Mouse (Mus musculus) gonadal fat pad, adult 2 months (tissue): ENCODE results near the gene Gsta1. TPM values are rescaled to one million over a fixed set of nuclear protein-coding genes. Genes with fewer than 3 reads are reported as not detected.
"Not testable (repeated sequence)": the region's sequence is repeated elsewhere in the genome, so short reads cannot be mapped to it uniquely, and the experiment has no call there.

Experiments used
- DNase-seq: peaks from one replicate; pipeline ENCODE4 v3.0.0-alpha.2; 2012; ENCODE audit warnings: low read depth
- polyA plus RNA-seq: library from polyadenylated mRNA; depleted of rRNA; stranded (reverse); fragments of >200 nt; gene quantifications from 2 replicates; pipeline ENCODE4 v1.2.3, GENCODE M21; 2012; rRNA removed

The Gsta1 gene
- not detected in 2 replicates for polyA plus RNA-seq

- DNase-seq, result not testable (repeated sequence)
Observed at GRCm38 (mm10) chr9:78230461-78230860, at the start of gene Gsta1. Gsta1 (plus strand) TSS chr9:78230656.

GRCm38 (mm10) chr9:78182474-78182873, 48.0 kb upstream of the Gsta1 start, which contains the start of gene Gsta4:
Gsta4 (plus strand) TSS chr9:78182774.
- DNase-seq, result not testable (repeated sequence)

GRCm38 (mm10) chr9:78185686-78186085, 44.8 kb upstream of the Gsta1 start:
- DNase-seq, result no peak

- no peak for DNase-seq
Observed at GRCm38 (mm10) chr9:78188910-78189309, 41.5 kb upstream of the Gsta1 start.

DNA sequence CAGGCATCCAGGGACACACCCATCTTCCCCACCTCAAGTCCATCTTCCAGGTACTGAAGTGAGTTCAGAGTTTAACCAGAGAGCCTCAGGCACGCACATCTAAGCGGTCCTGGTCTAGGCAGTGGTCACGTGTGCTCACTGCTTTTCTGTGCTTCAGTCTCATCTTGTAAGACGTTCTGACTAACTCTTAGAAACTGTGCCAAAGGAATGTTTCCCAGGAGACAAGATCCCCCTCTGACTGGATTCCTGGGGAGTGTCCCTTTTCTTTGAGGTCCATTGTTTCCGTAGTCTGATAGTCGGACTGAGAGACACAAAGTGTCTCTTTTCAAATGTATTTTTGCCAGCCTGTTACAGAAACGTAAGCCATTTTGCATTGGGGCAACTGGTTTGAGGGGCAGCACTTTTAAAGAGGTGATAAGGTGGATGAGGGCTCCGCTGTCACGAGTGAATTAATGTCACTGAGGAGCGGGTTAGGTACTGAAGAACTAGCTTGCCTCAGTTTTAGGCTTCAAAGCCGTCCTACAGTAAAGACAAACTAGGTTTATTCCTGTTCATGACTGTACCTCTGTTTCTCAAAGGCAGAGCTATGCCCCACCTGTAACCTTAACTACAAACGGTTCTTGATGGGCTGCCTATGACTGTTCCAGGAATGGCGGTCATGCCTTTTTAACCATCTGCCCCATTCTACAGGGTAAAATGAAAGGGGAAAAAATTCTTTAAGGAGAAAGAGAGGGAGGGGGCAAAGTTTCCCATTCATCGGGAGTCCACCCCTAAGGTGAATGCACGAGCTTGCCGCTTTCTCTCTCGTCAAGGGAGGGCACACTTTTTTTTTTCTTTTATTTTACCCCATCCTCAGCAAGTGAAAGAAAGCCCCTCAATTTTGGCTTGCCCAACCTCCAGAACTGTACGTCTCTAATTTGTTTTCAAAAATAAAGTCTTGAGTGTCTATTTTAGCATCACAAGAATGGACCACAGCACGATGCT, 39.5 kb upstream of the Gsta1 start:
- no peak for DNase-seq

GRCm38 (mm10) chr9:78191736-78192135, 38.7 kb upstream of the Gsta1 start:
- no peak for DNase-seq

GRCm38 (mm10) chr9:78193902-78194597, 36.4 kb upstream of the Gsta1 start:
- no peak for DNase-seq

DNA sequence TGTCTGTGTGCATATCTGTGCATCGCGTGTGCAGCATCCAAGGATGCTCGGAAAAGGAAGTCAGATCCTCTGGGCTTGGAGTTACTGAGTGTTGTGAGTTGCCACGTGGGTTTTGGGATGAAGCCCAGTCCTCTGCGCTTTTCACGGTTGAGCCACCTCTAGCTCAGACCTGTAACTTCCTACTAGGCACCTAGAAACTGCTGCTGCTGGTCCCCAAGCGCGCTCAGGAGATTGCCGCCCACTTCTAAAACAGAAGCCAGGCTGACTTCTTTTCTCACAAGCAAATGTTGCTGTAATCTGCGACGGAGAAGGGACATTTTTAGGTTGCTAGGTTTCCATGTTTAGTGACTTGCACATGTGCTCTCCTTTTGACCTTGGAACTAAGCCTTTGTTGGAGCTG, 35.4 kb upstream of the Gsta1 start:
- DNase-seq, result no peak

DNA sequence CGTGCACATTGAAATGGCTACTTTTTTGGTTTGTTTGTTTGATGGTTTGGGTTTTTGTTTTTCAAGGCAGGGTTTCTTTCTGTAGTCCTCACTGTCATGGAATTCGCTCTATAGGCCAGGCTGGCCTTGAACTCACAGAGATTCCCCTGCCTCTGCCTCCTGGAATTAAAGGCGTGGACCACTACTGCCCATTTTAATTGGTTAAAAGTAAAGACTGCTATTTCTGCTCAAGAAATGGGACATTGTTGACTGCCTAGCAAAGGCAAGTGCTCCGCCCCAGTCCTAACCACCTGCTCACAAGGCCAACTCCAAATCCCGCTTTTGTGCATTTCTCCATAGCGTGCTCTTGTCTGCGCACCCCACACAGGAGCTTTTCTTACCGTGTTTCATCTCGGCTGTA, 32.7 kb upstream of the Gsta1 start:
- DNase-seq, result no peak

- no peak for DNase-seq
Observed at GRCm38 (mm10) chr9:78204194-78204593, 26.3 kb upstream of the Gsta1 start.

DNA sequence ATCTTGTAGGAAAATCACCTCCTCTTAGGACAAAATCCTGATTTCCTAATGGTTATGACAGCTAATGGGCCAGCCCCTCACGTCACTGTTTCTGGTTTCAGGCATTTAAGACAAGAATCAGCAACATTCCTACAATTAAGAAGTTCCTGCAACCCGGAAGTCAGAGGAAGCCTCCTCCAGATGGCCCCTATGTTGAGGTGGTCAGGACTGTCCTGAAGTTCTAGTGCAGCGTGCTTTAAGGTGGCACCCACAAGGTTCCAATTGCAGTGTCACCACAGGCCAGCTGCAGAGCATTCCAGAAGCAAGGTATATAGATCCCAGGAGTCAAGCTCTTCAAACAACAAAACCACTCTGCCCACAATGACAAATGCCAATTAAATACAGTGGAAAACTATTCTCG, 21.5 kb upstream of the Gsta1 start:
- DNase-seq, result no peak

DNA sequence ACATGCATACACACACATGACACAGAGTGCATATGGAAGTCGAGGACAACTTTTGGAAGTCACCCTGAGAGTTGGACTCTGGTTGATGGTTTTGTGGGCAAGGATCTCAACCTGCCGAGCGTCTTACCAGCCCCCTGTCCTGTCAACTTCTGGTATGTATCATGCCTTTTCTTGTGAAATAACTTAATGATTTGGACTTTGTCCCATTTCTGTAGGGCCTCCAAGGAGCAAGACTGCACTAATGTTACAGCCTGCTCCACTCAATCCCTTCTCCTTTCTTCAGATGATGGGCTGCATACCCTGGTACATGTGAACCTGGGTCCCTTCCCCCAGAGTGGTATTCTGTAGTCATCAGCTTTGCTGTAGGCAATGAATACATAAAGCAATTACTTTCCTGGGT, 20.4 kb upstream of the Gsta1 start:
- no peak for DNase-seq

- DNase-seq, result no peak
Observed at GRCm38 (mm10) chr9:78210821-78211220, 19.6 kb upstream of the Gsta1 start.

DNA sequence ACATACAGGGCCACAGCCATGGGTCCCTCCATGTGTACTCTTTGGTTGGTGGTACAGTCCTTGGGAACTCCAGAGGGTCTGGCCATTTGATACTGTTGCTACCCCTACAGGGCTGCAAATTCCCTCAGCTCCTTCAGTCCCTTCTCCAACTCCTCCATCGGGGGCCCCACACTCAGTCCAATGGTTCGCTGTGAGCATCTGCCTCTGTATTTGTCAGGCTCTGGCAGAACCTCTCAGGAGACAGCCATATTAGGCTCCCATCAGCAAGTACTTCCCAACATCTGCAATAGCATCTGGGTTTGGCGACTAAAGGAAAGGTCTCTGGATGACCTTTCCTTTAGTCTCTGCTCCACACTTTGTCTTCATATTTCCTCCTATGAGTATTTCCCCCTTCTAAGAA, 18.9 kb upstream of the Gsta1 start:
- no peak for DNase-seq

DNA sequence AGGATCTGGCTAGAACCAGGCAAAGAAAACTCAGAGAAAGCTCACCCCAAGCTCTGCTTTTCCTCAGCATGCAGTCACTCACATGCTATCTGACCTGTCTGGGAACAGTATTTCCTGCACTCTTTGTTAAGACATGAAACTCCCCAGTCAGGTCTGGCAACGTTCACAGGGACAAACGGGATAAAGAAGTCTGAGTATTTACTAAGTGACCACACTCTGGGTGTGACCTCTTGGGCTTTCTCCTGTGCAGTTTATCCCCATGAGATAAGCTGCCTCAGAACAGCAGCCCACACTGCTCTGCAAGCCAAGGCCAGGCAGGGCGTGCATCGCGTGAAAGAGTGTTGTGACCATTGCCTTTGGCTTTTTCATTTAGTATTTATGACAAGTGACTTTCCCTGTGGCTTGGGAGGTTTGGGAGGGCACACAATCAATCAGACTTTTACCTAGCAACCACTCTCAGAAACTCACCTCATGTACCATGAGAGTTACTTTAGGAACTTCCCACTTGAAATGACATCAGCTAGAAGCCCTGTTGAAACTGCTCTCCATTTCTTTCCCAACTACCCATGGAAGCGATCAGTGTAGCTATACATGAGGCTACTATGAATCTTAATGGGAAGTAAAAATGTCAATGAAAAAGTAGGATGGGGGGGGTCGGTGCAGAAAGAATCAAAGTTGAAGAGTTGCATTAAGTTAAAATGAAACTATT, 18.0 kb upstream of the Gsta1 start:
- DNase-seq, result no peak

GRCm38 (mm10) chr9:78217074-78217473, 13.4 kb upstream of the Gsta1 start:
- no peak for DNase-seq

DNA sequence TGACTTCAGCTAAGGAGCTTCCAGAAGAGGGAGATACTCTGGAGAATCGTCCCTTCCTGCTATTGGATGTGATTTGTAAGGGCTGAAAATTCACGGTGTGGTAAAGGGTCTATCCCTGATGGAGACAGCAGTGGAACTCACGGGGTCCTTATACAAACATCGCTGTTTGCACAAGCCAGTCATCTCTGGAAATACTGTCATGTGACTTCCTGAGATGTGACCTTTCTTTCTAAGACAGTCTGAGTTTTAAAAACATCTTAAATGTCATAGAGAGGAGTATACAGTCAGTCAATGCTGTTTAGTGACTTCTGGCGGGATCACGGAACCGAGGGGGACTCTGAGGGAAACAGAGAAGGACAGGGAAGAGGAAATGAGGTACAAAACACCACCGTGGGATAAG, 7.8 kb upstream of the Gsta1 start:
- DNase-seq, result no peak

GRCm38 (mm10) chr9:78223221-78223902, 7.1 kb upstream of the Gsta1 start:
- no peak for DNase-seq

DNA sequence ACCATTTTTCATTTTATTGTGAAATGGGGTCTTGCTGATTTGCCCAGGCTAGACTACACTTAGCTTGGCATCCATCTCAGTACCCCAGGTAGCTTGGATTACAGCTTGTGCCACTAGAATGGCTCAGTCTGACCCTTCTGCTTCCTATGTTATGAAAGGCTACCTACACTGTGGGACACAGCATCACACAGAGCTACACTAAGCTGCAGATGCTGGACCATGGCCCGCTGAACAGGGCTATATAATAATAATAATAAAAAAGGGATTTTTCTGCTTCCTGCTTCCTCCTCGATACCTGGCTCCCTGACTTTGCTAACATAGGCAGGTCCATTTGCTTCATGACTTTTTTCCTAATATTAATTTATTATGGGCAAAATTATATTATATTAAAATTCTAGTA, 6.0 kb upstream of the Gsta1 start:
- no peak for DNase-seq

GRCm38 (mm10) chr9:78225304-78225703, 5.2 kb upstream of the Gsta1 start:
- DNase-seq, result no peak

DNA sequence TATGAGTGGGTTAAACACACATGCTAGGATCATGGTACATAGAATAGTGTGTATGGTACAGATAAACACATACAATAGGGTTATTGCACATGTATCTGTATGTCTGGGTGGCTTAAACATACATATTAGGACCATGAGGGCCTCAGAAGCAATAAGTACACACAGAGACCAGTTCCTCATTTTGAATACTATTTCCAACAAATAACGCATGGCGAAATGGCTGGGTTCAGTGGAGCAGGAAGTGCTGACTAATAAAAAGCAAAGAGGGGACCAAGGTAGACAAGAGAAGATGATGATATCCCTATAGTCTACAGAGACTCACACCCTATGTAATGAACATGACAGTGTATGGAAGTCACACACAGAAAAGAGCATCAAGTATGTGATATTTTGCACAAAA, 2.3 kb upstream of the Gsta1 start:
- DNase-seq, result no peak

GRCm38 (mm10) chr9:78229658-78230057, 798 bp upstream of the Gsta1 start:
- DNase-seq, result not testable (repeated sequence)
